Mouse (Mus musculus): ENCODE data around the gene Gsdma. TPM values are rescaled to one million over a fixed set of nuclear protein-coding genes. Genes with fewer than 3 reads are reported as not detected.

Gene Gsdma
- polyA plus RNA-seq, 2 experiments = 0.16 to 0.47 TPM

DNA sequence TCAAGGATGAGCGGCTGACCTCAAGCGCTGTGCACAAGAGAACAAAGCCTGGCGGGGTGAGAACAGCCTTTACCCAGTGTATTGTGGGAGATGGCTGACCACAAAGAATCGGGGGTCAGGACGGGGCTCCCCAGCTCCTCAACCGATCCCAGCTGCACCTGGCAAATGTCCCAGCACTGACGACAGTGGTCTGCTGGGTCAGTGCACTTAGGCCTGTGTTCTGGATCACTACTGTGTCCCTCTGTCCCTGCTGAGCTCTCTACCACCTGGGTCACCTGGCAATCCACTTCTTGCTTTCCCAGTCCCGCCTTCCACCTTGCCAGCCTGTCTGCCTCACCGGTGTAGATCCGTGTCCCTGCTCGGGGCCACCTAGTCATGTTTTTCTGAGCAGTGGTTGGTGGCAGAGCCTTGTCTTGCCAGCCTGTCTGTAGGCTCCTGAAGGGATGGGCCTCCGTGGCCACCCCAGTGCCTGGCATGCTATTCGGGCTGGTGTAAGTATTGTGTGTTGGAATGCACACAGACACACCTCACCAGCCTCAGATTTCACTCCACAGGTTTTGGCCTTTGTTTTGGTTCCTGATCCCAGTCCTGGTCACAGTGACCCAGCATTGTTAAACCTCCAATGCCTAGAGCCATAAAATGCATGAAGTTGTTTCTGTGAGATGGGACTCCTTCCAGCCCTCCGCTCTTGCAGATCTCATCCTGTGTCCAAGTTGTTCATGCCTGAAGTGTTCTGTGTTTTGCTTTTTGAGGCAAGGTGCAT, 32.5 kb downstream of the Gsdma start:
- DNase-seq (ENCODE audit: low spot score) (no peak), ATAC-seq (ENCODE audit: low FRiP score, low read depth) (no peak)
- no peak overlapping the region for H3K9ac ChIP-seq (ENCODE audit: low read depth, low read length, severe bottlenecking)
- H3K9me3 ChIP-seq (ENCODE audit: control insufficient read depth, low read length) = no peaks in the 10 kb centered on the region
- peaks cover 52% of the 10 kb centered on the region for H3K36me3 ChIP-seq (ENCODE audit: control insufficient read depth, insufficient read depth, low read length)
- no peak overlapping the region for H3K4me2 ChIP-seq (replicated peaks; ENCODE audit: low read depth, low read length, severe bottlenecking)
- no peak for TF ChIP-seq POLR2A (IDR thresholded peaks at IDR 0.05; ENCODE audit: borderline replicate concordance, extremely low read depth, insufficient read depth, insufficient read length)
- no peak overlapping the region for H3K27ac ChIP-seq (replicated peaks; ENCODE audit: low read depth, low read length)
- no peaks in the 10 kb centered on the region for H3K27me3 ChIP-seq (ENCODE audit: control insufficient read depth, insufficient read depth, low read length)
- no peak overlapping the region for H3K4me3 ChIP-seq (replicated peaks; ENCODE audit: low read length)
- 89% methylated on average over 14 of the region's 14 CpGs for WGBS
- no peaks in the 10 kb centered on the region for H3K4me1 ChIP-seq (ENCODE audit: control insufficient read depth, insufficient read depth, low read length)

DNA sequence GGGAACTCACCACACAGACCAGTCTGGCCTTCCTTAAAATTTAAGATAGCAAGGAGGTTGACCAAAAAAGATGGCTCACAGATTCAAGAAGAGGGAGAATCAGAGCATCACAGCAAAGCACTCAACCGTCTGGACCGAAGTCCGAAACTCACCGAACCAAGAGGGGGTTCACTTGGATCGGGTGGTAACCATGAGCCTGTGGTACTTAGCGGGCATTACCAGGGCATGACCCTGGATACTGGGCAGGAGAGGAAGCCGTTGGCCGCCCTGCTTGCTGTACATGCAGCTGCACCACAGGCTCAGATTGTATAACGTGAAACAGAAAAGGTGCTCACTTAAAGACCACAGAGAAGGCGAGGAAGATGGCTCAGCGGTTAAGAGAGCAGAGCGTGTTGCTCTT, 33.1 kb downstream of the Gsdma start:
- Histone ChIP-seq H3K9me3 (ENCODE audit: control insufficient read depth, low read length) (no peaks in the 10 kb centered on the region), H3K4me2 (replicated peaks; ENCODE audit: low read depth, low read length, severe bottlenecking) (no peak overlapping the region), H3K27ac (replicated peaks; ENCODE audit: low read depth, low read length) (no peak overlapping the region), H3K4me1 (ENCODE audit: control insufficient read depth, insufficient read depth, low read length) (no peaks in the 10 kb centered on the region), H3K4me3 (replicated peaks; ENCODE audit: low read length) (no peak overlapping the region), H3K9ac (ENCODE audit: low read depth, low read length, severe bottlenecking) (no peak overlapping the region), H3K36me3 (ENCODE audit: control insufficient read depth, insufficient read depth, low read length) (peaks cover 46% of the 10 kb centered on the region), H3K27me3 (ENCODE audit: control insufficient read depth, insufficient read depth, low read length) (no peaks in the 10 kb centered on the region)
- DNase-seq (ENCODE audit: low spot score) (no peak), ATAC-seq (ENCODE audit: low FRiP score, low read depth) (no peak)
- TF ChIP-seq POLR2A (IDR thresholded peaks at IDR 0.05; ENCODE audit: borderline replicate concordance, extremely low read depth, insufficient read depth, insufficient read length) = no peak
- 89% methylated on average over 12 of the region's 12 CpGs for WGBS

DNA sequence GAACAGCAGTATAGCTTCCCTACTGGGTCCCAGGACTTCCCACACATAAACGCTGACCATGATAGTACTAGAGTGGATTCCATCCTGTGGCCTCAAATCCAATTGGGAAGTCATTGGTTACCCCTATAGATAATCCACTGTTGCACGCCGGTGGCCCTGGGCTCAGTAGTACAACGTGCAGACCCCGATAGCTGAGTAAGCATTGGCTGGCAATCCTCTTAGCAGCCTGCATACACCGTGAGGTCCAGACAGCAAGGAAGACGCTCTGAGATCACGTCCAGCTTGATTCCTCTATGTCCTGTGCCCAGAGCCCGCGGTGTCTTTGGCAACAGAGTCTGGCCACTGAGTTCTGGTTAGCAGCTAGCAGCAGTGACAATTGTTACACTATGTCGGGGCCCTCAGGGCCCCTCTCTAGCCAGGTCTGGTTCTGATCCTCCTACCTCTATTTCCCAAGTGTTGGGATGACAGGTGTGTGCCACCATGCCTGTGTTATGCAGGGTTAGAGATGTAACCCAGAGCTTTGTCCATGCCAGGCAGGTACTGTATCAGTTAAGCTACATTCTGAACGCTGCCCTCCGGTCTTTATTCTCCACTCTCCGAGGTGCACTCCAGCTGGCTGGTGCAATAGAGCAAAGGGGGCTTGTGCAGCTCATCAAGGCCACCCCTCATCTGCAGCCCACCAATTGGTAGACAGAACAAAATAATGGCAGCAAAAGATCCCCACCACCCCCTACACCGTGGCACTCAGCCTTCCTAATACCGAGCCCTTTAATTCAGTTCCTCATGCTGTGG, 34.9 kb downstream of the Gsdma start:
- H3K9me3 ChIP-seq (ENCODE audit: control insufficient read depth, low read length) = no peaks in the 10 kb centered on the region

DNA sequence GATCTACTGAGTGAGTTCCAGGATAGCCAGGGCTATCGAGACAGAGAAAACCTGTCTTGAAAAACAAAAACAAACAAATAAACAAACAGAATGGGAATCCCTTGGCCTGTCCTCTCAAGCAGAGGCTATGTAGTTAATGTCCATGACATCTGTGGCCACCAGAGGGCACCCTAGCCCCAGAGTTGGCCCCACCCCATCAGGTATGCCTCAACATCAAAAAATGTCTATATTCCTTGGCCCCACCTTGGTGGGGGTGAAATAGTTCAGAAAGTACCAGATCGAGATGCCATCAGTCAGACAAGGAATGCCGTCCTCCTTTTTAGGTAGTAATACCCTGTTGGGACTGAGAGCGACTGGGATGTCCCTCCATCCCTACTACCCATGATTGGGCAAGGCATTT, 35.8 kb downstream of the Gsdma start:
- no peak overlapping the region for H3K9ac ChIP-seq (ENCODE audit: low read depth, low read length, severe bottlenecking)
- H3K36me3 ChIP-seq (ENCODE audit: control insufficient read depth, insufficient read depth, low read length) = peaks cover 30% of the 10 kb centered on the region
- peak; percentile 58 for DNase-seq (ENCODE audit: low spot score)
- H3K4me1 ChIP-seq (ENCODE audit: control insufficient read depth, insufficient read depth, low read length) = 0 out of 2 replicates have a peak, but pooled peaks cover 4% of the 10 kb centered on the region
- no peak for TF ChIP-seq POLR2A (IDR thresholded peaks at IDR 0.05; ENCODE audit: borderline replicate concordance, extremely low read depth, insufficient read depth, insufficient read length)
- H3K4me2 ChIP-seq (replicated peaks; ENCODE audit: low read depth, low read length, severe bottlenecking) = no peak overlapping the region
- H3K27me3 ChIP-seq (ENCODE audit: control insufficient read depth, insufficient read depth, low read length) = no peaks in the 10 kb centered on the region
- H3K9me3 ChIP-seq (ENCODE audit: control insufficient read depth, low read length) = no peaks in the 10 kb centered on the region
- ATAC-seq (ENCODE audit: low FRiP score, low read depth) = peak; percentile 69; the same call in 1 of the 2 replicates
- no peak overlapping the region for H3K4me3 ChIP-seq (replicated peaks; ENCODE audit: low read length)
- no peak overlapping the region for H3K27ac ChIP-seq (replicated peaks; ENCODE audit: low read depth, low read length)
- WGBS = 36% methylated on average over 4 of the region's 4 CpGs

More for the DNA sequence above, 34.9 kb downstream of the Gsdma start:
- WGBS = 80% methylated on average over 16 of the region's 16 CpGs
- DNase-seq (ENCODE audit: low spot score) = no peak
- no peak overlapping the region for H3K9ac ChIP-seq (ENCODE audit: low read depth, low read length, severe bottlenecking)
- 0 out of 2 replicates have a peak, but pooled peaks cover 4% of the 10 kb centered on the region for H3K4me1 ChIP-seq (ENCODE audit: control insufficient read depth, insufficient read depth, low read length)
- H3K36me3 ChIP-seq (ENCODE audit: control insufficient read depth, insufficient read depth, low read length) = peaks cover 30% of the 10 kb centered on the region
- no peak overlapping the region for H3K4me2 ChIP-seq (replicated peaks; ENCODE audit: low read depth, low read length, severe bottlenecking)
- ATAC-seq (ENCODE audit: low FRiP score, low read depth) = no peak
- no peak for TF ChIP-seq POLR2A (IDR thresholded peaks at IDR 0.05; ENCODE audit: borderline replicate concordance, extremely low read depth, insufficient read depth, insufficient read length)
- no peaks in the 10 kb centered on the region for H3K27me3 ChIP-seq (ENCODE audit: control insufficient read depth, insufficient read depth, low read length)
- H3K27ac ChIP-seq (replicated peaks; ENCODE audit: low read depth, low read length) = no peak overlapping the region
- H3K4me3 ChIP-seq (replicated peaks; ENCODE audit: low read length) = no peak overlapping the region

DNA sequence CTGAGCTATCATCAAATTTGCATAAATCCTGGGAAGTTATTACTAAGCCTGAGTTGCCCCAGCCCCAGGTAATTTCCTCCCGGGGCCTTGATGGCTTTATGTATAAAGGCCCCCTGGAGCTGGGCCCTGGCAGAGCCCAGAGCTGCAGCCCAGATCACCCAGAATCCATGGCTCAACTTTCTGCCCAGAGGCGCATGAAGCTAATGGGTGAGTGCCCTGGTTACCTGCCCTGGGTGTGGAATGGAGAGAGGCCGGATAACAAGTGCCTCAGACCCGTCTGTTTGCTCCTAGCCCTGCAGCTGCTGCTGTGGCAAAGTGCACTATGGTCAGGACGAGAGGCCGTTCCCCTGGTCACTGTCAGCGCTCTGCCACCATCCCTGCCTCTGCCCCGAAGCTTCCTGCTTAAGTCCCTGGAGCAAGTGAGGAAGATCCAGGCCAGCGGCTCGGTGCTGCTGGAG, 37.1 kb downstream of the Gsdma start, which contains the start of gene Csf3:
Gene Csf3, plus strand, starts transcription at position 51 of the 458 bp plus-strand sequence.
- H3K27me3 ChIP-seq (ENCODE audit: control insufficient read depth, insufficient read depth, low read length) = no peaks in the 10 kb centered on the region
- H3K4me2 ChIP-seq (replicated peaks; ENCODE audit: low read depth, low read length, severe bottlenecking) = no peak within 1 kb of the TSS
- ATAC-seq (ENCODE audit: low FRiP score, low read depth) (no peak), DNase-seq (ENCODE audit: low spot score) (no peak)
- 31% methylated on average over 10 of the region's 10 CpGs for WGBS
- no peak within 1 kb of the TSS for H3K4me3 ChIP-seq (replicated peaks; ENCODE audit: low read length)
- 0 out of 2 replicates have a peak, but pooled peaks cover 4% of the 10 kb centered on the region for H3K4me1 ChIP-seq (ENCODE audit: control insufficient read depth, insufficient read depth, low read length)
- H3K9ac ChIP-seq (ENCODE audit: low read depth, low read length, severe bottlenecking) = no peak within 1 kb of the TSS
- no peaks in the 10 kb centered on the region for H3K9me3 ChIP-seq (ENCODE audit: control insufficient read depth, low read length)
- H3K27ac ChIP-seq (replicated peaks; ENCODE audit: low read depth, low read length) = no peak within 1 kb of the TSS
- TF ChIP-seq POLR2A (IDR thresholded peaks at IDR 0.05; ENCODE audit: borderline replicate concordance, extremely low read depth, insufficient read depth, insufficient read length) = no peak
- peaks cover 30% of the 10 kb centered on the region for H3K36me3 ChIP-seq (ENCODE audit: control insufficient read depth, insufficient read depth, low read length)

All from limb, embryonic 14.5 days (tissue).